Mouse (Mus musculus) urinary bladder, postnatal 14 days (tissue): ENCODE results near the gene P4hb.

Experiments
- DNase-seq: peaks from one replicate; pipeline ENCODE4 v3.0.0; 2021; ENCODE audit warnings: low spot score

P4hb gene

DNA sequence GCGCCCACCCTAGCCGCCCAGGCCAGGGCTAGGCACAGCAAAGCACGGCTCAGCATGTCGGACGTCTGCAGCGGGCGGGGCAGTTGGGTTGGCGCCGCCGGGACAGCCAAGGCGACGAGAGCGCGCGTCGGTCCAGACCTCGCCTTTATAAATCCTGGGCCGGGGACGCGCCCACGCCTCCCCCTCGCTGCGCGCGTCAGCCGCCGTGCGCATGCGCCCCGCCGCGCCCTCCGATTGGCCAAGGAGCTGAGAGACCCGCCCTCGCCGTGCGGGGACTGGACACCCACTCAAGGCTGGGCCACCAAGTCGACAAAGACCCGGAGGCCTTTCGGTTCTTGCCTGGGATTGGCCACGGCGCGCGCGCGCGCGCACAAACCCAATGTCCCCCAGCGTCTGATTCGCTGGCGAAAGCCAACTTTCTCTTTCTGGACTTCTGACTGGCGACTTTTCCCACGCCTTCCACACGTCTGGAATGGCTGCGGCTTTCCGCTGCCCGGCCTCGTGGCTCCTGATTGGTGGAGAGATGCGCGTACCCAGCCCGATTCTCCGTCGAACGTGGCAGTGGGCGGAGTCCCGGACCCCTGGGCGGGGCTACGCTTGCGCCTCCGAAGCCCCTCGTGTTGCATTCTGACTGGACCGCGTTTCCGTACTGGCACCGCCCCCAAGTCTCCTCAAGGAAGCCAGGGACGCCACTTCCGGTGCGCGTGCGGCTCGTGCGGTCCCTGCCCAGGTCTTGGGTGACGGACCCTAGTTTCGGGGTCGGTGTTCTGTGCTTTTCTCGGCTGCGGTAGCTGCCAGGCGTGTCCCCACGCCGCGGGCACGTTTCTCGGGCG is at the start of gene P4hb:
Gene P4hb, minus strand, starts transcription at position 502 of the 833 bp plus-strand sequence.
- DNase-seq = peak; percentile 100

DNA sequence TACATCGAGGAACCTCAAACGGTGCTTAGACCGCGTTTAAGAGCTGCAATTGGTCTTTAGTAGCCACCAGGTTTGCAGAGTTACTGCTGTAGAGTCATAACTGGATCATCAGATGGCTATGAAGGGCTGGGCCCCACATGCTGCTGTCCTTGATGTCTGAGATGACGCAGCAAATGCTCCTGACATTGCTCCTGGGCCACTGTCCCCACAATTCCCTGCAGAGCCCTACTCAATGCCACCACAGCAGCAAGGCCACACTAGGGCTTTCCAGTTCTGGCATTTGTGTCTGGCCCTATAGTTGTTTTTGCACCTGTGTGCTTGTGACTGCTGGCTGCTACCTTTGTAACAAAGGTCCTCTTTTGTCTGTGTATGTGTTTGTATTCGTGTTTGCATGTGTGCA is 49.8 kb upstream of the P4hb start:
- no peak for DNase-seq

DNA sequence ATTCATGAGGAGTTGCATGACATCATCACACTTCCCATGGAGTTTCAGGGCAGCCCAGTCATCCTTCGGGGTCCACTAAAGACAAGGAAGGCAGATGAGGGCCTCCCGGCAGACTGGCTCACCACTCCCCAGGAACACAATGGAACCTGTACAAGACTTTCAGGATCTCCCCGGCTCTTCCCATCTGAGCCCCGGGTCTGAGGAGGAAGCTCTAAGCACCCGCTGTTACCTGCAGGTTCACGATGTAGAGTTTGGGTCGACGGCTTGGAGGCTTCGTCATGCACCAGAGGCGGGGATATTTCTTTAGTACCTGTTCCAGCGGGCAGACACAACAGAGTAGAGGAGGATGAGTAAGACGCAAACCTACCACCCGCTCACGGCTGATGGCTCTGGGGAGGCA is 47.1 kb upstream of the P4hb start:
- DNase-seq = no peak

DNA sequence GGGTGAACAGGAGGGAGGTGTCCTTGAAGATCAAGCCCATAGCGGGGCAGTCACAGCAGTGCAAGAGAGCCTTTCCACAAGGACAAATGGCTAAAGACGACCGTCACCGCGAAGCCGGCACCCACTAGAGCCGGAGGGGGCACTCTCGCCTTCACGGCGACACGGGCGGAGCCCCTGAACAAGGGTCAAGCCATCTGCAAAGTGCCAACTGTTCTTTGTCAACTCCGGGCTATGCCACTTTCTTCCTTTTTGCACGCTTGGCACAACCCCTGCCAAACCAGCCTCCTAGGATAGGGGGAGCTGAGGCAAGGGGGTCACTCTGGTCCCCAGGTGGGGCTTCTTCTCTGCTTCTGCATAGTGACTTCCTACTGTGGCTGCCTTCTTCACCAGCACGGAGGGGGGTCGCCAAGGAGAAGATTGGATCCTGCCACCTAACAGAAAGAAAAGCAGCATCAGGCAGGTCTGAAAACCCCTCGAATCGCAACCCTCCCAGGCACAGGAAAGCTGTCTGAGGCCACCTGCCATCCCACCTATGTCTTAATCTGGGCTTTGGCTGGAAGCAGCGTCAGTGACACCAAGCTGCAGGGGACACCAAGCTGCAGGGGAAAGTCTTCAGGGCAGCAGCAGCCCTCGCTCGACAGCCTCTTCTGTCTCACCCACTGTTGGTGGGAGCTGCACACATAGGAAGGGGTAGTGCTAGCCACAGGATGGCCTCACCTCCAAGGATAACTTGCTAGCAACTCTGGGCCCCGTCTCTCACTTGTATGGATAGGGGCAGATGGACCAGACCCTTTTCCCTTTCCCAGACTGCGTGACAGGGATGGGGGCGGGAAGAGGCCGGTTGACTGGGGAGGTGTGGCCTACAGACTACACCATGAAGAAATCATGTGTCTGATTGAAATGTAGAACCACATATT is 45.8 kb upstream of the P4hb start:
- no peak for DNase-seq

DNA sequence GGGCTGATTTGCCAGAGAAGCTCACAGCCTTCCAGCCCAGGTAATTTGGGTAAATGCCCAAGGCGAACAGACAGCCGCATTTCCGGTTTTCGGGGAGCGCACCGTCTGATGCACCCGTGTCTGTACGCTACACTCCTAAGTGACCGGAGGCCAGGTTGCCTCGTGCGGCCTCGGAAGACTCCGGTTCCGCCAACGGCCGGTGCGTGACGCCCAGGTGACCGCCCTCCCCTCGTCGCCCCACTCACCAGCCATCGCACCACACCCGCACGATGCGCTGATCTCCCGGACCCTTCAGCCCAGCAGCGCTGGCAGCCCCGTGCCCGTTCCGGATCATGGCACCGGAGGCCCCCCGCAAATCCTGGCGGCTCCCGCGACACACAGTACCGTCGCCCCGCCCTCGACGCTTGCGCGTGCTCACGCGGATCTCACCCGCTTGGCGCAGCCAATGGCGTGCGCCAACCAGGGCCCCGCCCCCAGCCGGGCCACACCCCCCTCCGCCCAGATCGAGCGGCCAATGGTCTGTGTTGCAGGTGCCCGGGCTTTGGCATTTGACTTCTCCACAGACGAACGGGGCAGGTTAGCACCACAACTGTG is 44.6 kb upstream of the P4hb start, which contains the start of gene Pcyt2:
Gene Pcyt2, minus strand, starts transcription at position 418 of the 594 bp plus-strand sequence.
- DNase-seq = peak; percentile 92

DNA sequence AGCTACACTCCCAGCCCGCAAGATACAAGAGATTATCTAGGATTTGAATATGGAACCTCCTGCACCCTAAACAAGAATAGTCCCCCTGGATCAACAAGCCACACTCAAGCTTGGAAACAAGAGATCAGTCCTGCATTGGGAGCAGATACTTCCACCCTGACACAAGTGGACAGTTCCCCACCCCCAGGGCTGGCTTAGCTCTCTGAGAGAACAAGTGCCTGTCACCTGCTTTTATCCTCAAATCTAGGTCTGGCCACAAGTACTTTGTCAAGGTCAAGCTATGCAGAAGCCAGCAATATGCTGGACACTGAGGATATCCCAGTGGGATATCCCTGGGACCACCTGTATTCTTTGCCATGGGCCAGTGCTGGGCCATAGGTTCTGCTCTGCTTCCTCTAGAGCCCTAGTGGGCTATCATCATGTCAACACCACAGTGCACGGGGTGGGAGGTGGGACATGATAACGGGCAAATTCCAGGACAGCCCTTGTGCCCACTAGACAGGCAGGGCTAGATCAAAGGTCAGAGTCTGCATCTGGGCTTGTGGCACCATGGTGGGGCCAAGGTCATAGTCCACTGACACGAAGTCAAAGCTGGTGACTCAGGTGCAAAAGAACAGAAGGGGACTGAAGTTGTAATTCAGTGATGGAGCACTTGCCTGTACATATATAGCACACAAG is 43.7 kb upstream of the P4hb start:
- no peak for DNase-seq

DNA sequence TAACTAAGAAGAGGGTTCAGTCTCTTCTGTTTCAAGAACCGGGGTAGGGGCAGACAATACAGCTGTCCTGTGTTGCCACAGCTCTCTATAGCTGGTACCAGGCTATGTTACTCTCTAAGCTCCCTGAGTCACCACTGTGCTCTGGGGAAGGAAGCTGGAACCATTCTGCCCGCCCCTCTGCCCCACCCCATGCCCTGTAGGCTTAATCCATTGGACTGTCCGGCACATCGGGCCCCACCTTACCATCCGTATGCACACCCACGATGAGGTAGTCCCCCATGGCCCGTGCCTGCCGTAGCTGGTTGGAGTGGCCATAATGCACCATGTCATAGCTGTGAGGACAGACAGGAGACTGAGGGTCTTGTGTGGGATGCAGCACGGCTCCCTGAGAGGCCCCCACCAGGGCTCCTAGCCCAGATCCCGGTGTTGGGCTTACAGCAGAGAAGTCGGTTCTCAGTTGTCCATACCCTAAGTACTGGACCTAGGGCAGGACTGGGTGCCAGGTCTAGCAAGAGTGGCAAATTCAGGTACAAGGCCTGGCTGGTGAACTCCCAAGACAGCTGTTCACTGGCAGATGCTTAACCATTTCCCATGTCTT is 42.7 kb upstream of the P4hb start:
- DNase-seq = no peak

DNA sequence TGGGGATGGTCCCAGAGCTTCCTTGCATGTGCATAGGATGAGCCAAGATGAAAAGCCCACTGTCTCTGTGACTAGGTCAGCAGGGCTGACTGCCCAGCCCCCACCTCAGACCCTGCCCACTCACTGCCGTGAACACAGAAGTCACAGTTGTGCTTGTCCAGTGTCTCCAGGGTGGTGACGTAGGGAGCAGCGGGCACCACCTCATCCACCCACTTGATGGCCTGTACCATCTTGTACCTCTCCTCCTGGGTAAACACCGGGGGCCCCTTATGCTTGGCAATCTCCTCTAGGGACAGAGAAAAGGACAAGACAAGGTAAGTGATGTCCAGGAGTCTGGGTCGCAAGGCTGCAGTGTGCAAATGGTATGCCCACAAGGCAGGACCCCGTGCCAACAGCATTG is 42.1 kb upstream of the P4hb start:
- no peak for DNase-seq

DNA sequence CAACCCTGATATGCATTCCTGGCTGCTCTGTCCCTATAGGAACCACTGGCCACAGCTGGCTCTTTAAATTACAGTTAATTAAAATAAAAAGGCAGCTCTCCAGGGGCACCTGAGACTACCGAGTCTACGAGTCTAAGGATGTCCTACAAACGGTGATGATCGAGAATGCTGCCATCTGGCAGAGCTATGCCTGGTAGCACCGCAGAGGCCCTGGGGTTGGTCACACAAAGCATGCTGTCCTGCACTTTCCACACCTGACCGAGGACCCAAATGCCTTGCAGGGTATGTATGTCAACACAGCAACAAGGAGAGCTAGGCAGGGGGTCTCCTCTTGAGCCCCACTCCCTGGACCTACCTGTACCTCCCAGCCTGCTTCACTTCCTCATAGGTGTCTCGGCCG is 40.9 kb upstream of the P4hb start:
- DNase-seq = no peak

DNA sequence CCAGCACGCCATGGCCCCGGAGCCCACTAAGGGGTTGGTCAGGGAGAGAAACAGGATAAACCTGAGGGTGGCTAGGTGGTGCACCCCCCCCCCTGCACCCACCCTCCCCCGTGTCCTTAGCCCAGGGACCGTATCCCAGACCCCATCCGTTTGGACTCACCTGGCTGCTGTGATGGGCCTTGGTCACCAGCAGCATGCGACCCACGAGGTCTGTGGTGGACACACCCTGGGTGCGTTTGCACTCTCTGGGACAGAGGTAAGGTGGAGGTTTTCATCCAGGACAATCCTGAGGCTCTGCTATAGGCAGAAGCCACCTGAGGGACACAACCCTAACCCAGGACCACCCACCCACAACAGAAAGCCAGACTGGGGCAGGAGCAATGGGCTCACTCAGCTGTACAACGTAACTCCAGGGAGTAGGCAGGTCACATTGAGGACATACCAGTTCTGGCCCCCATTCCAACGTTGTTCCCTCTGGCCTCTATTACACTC is 40.5 kb upstream of the P4hb start:
- DNase-seq = no peak

DNA sequence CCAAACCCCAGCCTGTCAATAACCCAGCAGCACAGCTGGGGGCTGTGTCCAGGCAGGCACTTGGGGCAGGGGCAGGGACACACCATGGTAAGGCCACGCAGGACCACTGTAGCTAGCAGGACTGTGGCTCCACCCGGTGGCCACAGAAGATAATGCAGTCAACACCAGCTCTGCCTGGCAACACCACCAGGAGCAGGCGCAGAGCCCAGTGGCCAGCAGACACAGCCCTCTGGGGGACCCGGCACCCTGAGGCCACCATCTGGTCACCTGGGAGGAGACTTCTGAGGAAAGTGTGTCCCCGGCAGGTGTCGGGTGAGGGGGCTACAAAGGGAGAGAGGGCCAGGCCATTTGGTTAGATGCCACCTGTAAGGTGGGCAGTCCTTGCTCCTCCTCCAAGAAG is 39.7 kb upstream of the P4hb start:
- peak; percentile 68 for DNase-seq

DNA sequence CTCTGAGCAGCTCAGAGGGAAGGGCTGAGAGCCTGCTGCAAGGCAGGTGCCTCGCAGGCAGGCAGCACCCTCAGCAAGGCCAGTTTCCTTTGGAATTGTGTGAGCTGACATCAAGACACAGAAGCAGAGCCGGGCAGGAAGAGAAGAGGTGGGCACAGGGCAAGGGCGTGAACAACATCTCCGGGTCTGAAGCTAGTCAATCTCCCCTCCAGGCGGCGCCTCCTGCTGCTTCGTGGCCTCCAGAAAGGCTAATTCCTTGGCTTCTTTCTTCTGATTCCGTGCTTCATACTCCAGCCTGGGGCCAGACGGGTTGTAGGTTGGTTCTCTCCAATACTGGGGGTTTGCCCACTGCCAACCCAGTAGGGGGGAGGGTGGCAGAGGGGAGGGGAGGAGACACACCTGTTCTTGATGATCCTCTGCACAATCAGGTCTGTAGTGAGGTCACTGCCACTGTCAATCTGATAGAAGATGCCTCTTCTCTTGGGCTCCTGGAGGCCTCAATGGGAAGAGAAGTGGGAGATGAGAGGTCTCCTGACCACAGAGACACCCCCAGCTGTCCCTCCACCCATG is 37.5 kb upstream of the P4hb start:
- DNase-seq = no peak

DNA sequence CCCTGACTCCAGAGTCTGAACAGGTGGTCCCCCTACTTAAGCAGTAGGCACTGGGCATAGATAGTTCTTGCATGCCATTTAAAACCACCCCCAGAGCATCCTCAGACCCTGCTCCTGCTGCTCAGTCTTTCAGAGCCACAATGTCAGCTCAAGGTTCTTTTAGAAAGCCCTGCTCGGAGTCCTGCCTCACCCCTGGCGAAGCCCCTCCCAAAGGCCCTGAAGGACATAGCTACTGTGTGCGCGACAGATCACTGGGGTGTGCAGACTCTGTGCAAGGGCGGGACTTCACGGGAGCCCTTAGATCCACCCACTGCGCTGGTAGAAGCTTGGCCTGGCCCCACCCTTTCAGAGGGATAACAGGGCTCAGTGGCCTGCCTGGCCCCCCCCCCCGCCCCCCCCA is 36.2 kb upstream of the P4hb start:
- no peak for DNase-seq

DNA sequence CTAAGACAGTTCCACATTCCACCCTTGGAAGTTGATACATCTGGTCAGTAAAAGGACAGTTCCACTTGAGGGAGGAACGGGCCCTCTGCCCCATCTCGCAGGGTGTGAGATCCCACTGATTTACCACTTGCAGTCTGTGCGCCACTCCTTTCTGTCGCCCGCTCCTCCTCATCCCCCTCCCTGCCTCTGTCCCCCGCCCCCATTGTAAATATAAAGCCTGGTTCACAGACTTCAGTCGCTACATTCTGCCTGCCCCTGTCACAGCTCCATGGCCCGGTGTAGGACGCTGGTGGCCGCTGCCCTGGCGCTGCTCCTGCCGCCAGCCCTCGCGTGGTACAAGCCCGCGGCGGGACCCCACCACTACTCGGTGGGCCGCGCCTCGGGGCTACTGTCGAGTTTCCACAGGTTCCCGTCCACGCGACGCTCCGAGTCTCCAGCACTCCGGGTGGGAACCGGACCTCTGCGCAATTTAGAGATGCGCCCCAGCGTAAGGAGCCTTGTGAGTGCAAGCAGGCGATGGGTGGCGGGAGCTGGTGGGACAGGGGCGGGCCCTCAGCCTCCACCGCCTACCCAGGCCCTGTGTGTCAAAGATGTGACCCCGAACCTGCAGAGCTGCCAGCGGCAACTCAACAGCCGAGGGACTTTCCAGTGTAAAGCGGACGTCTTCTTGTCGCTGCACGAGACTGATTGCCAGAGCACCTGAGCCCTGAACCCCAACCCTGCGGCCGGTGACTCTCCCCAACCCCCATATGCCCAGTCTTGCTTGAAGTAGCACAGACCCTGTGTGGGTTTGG is 35.4 kb upstream of the P4hb start, which contains the start of gene Npb:
Gene Npb, plus strand, starts transcription at position 237 of the 794 bp plus-strand sequence.
- DNase-seq = no peak

DNA sequence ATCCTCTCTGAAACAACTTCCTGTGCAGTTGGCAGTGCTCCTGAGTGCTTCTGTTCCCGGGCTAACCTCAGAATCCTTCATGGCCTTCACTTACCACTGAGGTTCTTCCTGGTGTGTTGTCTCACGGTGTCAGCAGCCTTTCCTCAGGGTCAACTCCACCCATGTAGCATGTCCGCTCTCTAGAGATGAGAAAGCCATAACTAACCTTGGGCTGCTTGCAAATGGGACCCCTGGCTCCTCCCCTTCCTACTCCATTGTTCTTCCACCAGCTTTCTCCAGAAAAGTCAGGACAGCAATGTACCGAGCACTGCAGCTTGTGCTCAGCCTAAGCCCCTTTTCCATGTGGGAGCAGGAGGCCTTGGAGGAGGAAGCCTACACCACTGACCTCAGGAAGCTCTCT is 33.7 kb upstream of the P4hb start:
- no peak for DNase-seq

DNA sequence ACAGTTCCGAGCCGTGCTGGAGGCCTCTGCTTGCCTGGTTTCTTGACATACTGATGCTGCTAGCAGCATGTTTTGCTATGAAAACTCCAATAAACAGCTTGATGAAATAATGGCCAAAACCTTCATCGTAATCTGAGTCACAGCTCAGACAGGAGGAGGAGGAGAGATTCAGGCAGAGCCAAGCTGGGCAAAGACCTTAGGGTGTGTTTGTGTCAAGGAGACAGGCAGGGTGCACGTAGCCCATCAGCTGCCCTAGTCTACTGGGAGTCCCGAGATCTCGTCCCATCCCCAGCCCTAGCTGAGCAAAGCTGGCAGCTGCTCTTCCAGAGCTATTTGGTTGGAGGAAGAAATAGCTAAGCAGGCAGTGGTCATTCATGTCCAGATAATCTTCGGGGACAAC is 32.6 kb upstream of the P4hb start:
- DNase-seq = no peak

DNA sequence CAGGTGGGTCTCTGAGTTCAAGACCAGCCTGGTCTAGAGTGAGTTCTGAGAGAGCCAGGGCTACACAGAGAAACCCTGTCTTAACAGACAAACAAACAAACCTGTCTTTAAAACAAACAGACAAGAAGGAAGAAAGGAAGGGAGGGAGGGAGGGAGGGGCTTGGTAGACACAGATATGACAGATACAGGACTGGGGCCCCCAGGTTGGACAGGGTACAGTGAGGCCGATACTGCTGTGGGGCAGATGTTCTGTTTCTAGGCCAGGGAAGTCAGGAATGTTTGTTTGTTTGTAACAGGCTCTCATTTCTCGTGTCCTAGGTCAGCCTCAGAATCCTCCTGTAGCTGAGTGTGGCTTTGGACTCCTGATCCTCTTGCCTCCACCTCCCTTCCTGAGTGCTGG is 30.5 kb upstream of the P4hb start:
- no peak for DNase-seq

DNA sequence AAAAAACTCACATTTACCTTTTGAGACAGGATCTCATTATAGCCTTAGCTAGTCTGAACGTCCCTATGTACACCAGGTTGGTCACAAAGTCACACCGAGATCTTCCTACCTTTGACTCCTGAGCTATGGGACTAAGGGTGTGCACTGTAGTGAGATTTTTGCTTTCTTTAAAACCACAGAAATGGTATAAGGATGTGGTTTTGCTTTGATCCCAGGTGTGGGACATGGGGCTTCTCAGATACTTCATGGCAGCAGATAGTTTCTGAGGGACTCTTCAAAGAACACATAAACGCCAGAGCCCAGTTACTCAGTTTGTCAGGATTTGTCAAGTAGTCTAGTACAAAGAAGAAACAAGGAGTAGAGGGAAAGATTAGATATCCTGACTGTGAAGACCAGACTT is 27.7 kb upstream of the P4hb start:
- no peak for DNase-seq

DNA sequence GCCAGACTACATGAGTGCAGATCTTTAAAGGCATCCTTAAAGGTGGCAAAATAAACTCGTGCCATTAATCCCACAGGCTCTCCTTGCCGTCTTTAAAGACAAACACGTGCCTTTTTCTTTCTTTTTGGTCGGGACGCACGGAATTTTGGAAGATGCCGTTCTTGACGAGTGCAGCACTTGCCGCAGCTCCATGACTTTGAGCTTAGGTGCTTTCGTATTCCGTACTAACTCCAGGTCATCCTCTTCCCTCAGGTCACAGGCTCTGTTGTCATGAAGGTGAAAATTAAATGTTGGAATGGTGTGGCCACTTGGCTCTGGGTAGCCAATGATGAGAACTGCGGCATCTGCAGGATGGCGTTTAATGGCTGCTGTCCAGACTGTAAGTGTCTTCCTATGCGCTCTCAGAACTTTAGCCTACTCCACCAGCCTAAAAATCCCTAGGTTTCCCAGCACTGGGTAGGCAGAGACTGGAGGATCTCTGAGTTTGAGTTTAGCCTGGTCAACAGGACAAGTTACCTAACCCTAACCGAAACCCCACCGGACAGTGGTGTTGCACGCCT is 26.0 kb upstream of the P4hb start:
- DNase-seq = no peak
